Mouse (Mus musculus) heart, postnatal 25 days (tissue): ENCODE measurements around the gene Sectm1a. TPM values are rescaled to one million over a fixed set of nuclear protein-coding genes. Genes with fewer than 3 reads are reported as not detected.

Source experiments
- total RNA-seq, 2 experiments: library from RNA; stranded (reverse); gene quantifications; 2 replicates each; pipeline ENCODE4 v1.2.3; 2021

Gene Sectm1a
- total RNA-seq, 2 experiments from 2014 or later: not detected

Other genes starting within 250 kb of the Sectm1a start
- 1 to 10 TPM; 1.2 to 1.3 TPM for gene Ccdc57, start 148.3 kb downstream of the Sectm1a start, total RNA-seq
- gene Slc16a3, start 132.7 kb downstream of the Sectm1a start, total RNA-seq: 1 to 10 TPM in 1 of 2 experiments, under 1 TPM in 1; 0.87 to 2.1 TPM
- gene Csnk1d, start 89.9 kb downstream of the Sectm1a start, total RNA-seq: 10 to 100 TPM; 50.7 to 56.5 TPM
- gene Cd7, start 41.8 kb downstream of the Sectm1a start, total RNA-seq: under 1 TPM; 0.28 to 0.57 TPM
- gene Sectm1b, start 17.7 kb downstream of the Sectm1a start, total RNA-seq: not detected
- gene Tex19.2, start 37.5 kb upstream of the Sectm1a start, total RNA-seq: not detected
- not detected for gene Tex19.1, start 64.9 kb upstream of the Sectm1a start, total RNA-seq
- gene Uts2r, start 79.1 kb upstream of the Sectm1a start, total RNA-seq: under 1 TPM; 0.34 to 0.81 TPM
- 10 to 100 TPM; 10.2 to 11.0 TPM for gene Hexdc, start 123.2 kb upstream of the Sectm1a start, total RNA-seq
- gene Ogfod3, start 123.5 kb upstream of the Sectm1a start, total RNA-seq: 10 to 100 TPM; 14.5 to 14.6 TPM
- gene Cybc1, start 148.1 kb upstream of the Sectm1a start, total RNA-seq: 1 to 10 TPM; 7.8 to 9.5 TPM
- gene Narf, start 156.0 kb upstream of the Sectm1a start, total RNA-seq: 100 to 1,000 TPM in 1 of 2 experiments, 10 to 100 TPM in 1; 97.7 to 123 TPM
- gene Foxk2, start 178.8 kb upstream of the Sectm1a start, total RNA-seq: 10 to 100 TPM; 19.1 to 20.0 TPM